Mouse (Mus musculus) hindbrain, embryonic 11.5 days (tissue): ENCODE measurements at regions not wholly inside any gene's neighbourhood (a gene's known extent, or its start where the extent isn't known, plus 50 kb on each side); places are given as distances from the start of the nearest gene placed in this dataset.
A peak's percentile ranks its signal among the peaks of the same experiment; 100 is the strongest.

ENCODE experiments used
- ATAC-seq: fragments of 200-750 bp; cut with Nextera tagmentation; 2 replicates; pipeline ENCODE4 v1.8.0; 2017; ENCODE audit warnings: mild to moderate bottlenecking, moderate TSS enrichment, moderate library complexity; ENCODE audit not compliant: low FRiP score
- DNase-seq: peaks from one replicate; pipeline ENCODE4 v3.0.0-alpha.2; 2015; ENCODE audit warnings: low spot score
- H3K27ac ChIP-seq: fragments of 300-500 bp; sonication (generic); 2 replicates; pipeline ENCODE4 v1.5.1; 2014; ENCODE audit warnings: mild to moderate bottlenecking, low read depth, low read length
- H3K27me3 ChIP-seq: fragments of 300-500 bp; sonication (generic); 2 replicates; pipeline ENCODE4 v1.6.1; 2014; ENCODE audit warnings: mild to moderate bottlenecking, low read length, moderate library complexity, mixed read lengths; ENCODE audit not compliant: control insufficient read depth, insufficient read depth
- H3K36me3 ChIP-seq: fragments of 300-500 bp; sonication (generic); 2 replicates; pipeline ENCODE4 v1.6.1; 2014; ENCODE audit warnings: mild to moderate bottlenecking, low read length, moderate library complexity, mixed read lengths; ENCODE audit not compliant: control insufficient read depth, insufficient read depth
- H3K4me1 ChIP-seq: fragments of 300-500 bp; sonication (generic); replicated peaks from 2 replicates; pipeline ENCODE4 v1.6.1; 2014; ENCODE audit warnings: low read length, mixed read lengths; ENCODE audit not compliant: control insufficient read depth, insufficient read depth
- H3K4me2 ChIP-seq: fragments of 300-500 bp; sonication (generic); replicated peaks from 2 replicates; pipeline ENCODE4 v1.6.1; 2014; ENCODE audit warnings: mild to moderate bottlenecking, low read depth, low read length
- H3K4me3 ChIP-seq: fragments of 300-500 bp; sonication (generic); 2 replicates; pipeline ENCODE4 v1.5.1; 2014; ENCODE audit warnings: low read depth, low read length
- H3K9ac ChIP-seq: fragments of 300-500 bp; sonication (generic); 2 replicates; pipeline ENCODE4 v1.6.1; 2014; ENCODE audit warnings: low read depth, low read length
- H3K9me3 ChIP-seq: fragments of 300-500 bp; sonication (generic); 2 replicates; pipeline ENCODE4 v1.6.1; 2016; ENCODE audit warnings: low read length; ENCODE audit not compliant: control insufficient read depth
- WGBS: fragments of 180-500 bp; shearing (Covaris S2); extraction: QIAGEN DNeasy Blood & Tissue Kit; methylation state at CpG from one replicate; pipeline ENCODE4 v1.1.7; 2014; 5-methylcytosine and 5-hydroxymethylcytosine counted together

- no peak overlapping the region for H3K4me3 ChIP-seq
- H3K27ac ChIP-seq = no peak overlapping the region
- ATAC-seq (no peak), DNase-seq (no peak)
- H3K4me1 ChIP-seq = no peaks in the 10 kb centered on the region
- 79% methylated on average over 5 of the region's 5 CpGs for WGBS
- H3K4me2 ChIP-seq = no peak overlapping the region
- H3K9ac ChIP-seq = no peak overlapping the region
- no peaks in the 10 kb centered on the region for H3K27me3 ChIP-seq
- no peaks in the 10 kb centered on the region for H3K9me3 ChIP-seq
- no peaks in the 10 kb centered on the region for H3K36me3 ChIP-seq
Observed at GRCm38 (mm10) chr16:42608336-42608735, 267.3 kb upstream of the Zbtb20 start.

- no peak for DNase-seq
- Histone ChIP-seq H3K9me3 (no peaks in the 10 kb centered on the region), H3K36me3 (no peaks in the 10 kb centered on the region), H3K4me2 (no peak overlapping the region), H3K27ac (no peak overlapping the region), H3K27me3 (no peaks in the 10 kb centered on the region), H3K9ac (no peak overlapping the region), H3K4me1 (no peaks in the 10 kb centered on the region), H3K4me3 (no peak overlapping the region)
- ATAC-seq = no peak
- 79% methylated on average over 3 of the region's 3 CpGs for WGBS
Observed at GRCm38 (mm10) chr16:42592321-42592720, 251.9 kb upstream of the Gap43 start.

- no peak for ATAC-seq
- H3K27ac ChIP-seq = no peak overlapping the region
- no peaks in the 10 kb centered on the region for H3K36me3 ChIP-seq
- H3K4me2 ChIP-seq = no peak overlapping the region
- H3K27me3 ChIP-seq = no peaks in the 10 kb centered on the region
- WGBS = 93% methylated on average over 5 of the region's 5 CpGs
- no peaks in the 10 kb centered on the region for H3K4me1 ChIP-seq
- DNase-seq = no peak
- H3K4me3 ChIP-seq = no peak overlapping the region
- no peak overlapping the region for H3K9ac ChIP-seq
- H3K9me3 ChIP-seq = no peaks in the 10 kb centered on the region
Observed at GRCm38 (mm10) chr16:42591530-42591929, 251.1 kb upstream of the Gap43 start.

GRCm38 (mm10) chr16:42586196-42586595 lies 245.7 kb upstream of the Gap43 start:
- no peaks in the 10 kb centered on the region for H3K27me3 ChIP-seq
- no peak for DNase-seq
- H3K4me1 ChIP-seq = no peaks in the 10 kb centered on the region
- no peaks in the 10 kb centered on the region for H3K36me3 ChIP-seq
- no peak overlapping the region for H3K4me2 ChIP-seq
- H3K9ac ChIP-seq = no peak overlapping the region
- no peaks in the 10 kb centered on the region for H3K9me3 ChIP-seq
- H3K4me3 ChIP-seq = no peak overlapping the region
- H3K27ac ChIP-seq = no peak overlapping the region
- no peak for ATAC-seq

- Histone ChIP-seq H3K9ac (no peak overlapping the region), H3K36me3 (no peaks in the 10 kb centered on the region), H3K9me3 (no peaks in the 10 kb centered on the region), H3K27ac (peak overlapping the region; percentile 58), H3K4me2 (no peak overlapping the region), H3K4me1 (no peaks in the 10 kb centered on the region), H3K27me3 (no peaks in the 10 kb centered on the region), H3K4me3 (no peak overlapping the region)
- peak; percentile 97 for ATAC-seq
- 1% methylated on average over 7 of the region's 7 CpGs for WGBS
- peak; percentile 91 for DNase-seq
Observed at GRCm38 (mm10) chr16:42575517-42575946, 235.1 kb upstream of the Gap43 start.

GRCm38 (mm10) chr16:42574978-42575377 lies 234.5 kb upstream of the Gap43 start:
- Histone ChIP-seq H3K9ac (no peak overlapping the region), H3K27me3 (no peaks in the 10 kb centered on the region), H3K9me3 (no peaks in the 10 kb centered on the region), H3K4me1 (no peaks in the 10 kb centered on the region), H3K27ac (peak overlapping the region; percentile 56), H3K4me3 (no peak overlapping the region), H3K4me2 (no peak overlapping the region), H3K36me3 (no peaks in the 10 kb centered on the region)
- WGBS = 4% methylated on average over 1 of the region's 1 CpGs
- peak; percentile 39 for ATAC-seq
- no peak for DNase-seq

GRCm38 (mm10) chr16:42570246-42570996 lies 230.0 kb upstream of the Gap43 start:
- DNase-seq (no peak), ATAC-seq (0 out of 2 replicates have a peak, but pooled peaks have one; percentile 14)

GRCm38 (mm10) chr16:42569335-42569734 lies 228.9 kb upstream of the Gap43 start:
- H3K9ac ChIP-seq = no peak overlapping the region
- H3K9me3 ChIP-seq = no peaks in the 10 kb centered on the region
- DNase-seq (no peak), ATAC-seq (no peak)
- 85% methylated on average over 2 of the region's 2 CpGs for WGBS
- no peak overlapping the region for H3K4me2 ChIP-seq
- H3K27me3 ChIP-seq = no peaks in the 10 kb centered on the region
- no peaks in the 10 kb centered on the region for H3K4me1 ChIP-seq
- H3K36me3 ChIP-seq = no peaks in the 10 kb centered on the region
- no peak overlapping the region for H3K4me3 ChIP-seq
- H3K27ac ChIP-seq = no peak overlapping the region

More at GRCm38 (mm10) chr16:42570246-42570996, 230.0 kb upstream of the Gap43 start:
- Histone ChIP-seq H3K36me3 (no peaks in the 10 kb centered on the region), H3K9me3 (no peaks in the 10 kb centered on the region), H3K9ac (no peak overlapping the region), H3K27me3 (no peaks in the 10 kb centered on the region), H3K27ac (no peak overlapping the region), H3K4me3 (no peak overlapping the region), H3K4me1 (no peaks in the 10 kb centered on the region), H3K4me2 (no peak overlapping the region)
- 72% methylated on average over 6 of the region's 6 CpGs for WGBS

- Histone ChIP-seq H3K4me3 (no peak overlapping the region), H3K4me1 (0 out of 2 replicates have a peak, but pooled peaks cover 2% of the 10 kb centered on the region), H3K9me3 (no peaks in the 10 kb centered on the region), H3K36me3 (no peaks in the 10 kb centered on the region), H3K4me2 (no peak overlapping the region), H3K27me3 (no peaks in the 10 kb centered on the region), H3K27ac (no peak overlapping the region), H3K9ac (no peak overlapping the region)
- DNase-seq = no peak
- ATAC-seq = no peak
- 59% methylated on average over 1 of the region's 1 CpGs for WGBS
Observed at GRCm38 (mm10) chr16:42549591-42549990, 209.1 kb upstream of the Gap43 start.
